In genomic region chr5:89536018-89536417, GRCm38 (mm10) we compare ENCODE assay signal across 42 mouse cellular contexts. TPM values are rescaled to one million over a fixed set of nuclear protein-coding genes. Genes with fewer than 3 reads are reported as not detected.
"Had no signal": no experiment of that assay in that cellular context is flagged by ENCODE, and none has a peak within 500 bp of the region (broad histone marks: within the 10 kb centered on the region; RNA-seq: fewer than 3 reads in every experiment).

No protein-coding gene starts in this region.

- DNase-seq: left cerebral cortex, postnatal 4 days; liver; liver, embryonic 13.5 days; liver, postnatal 0 days; lung, adult 18-20 months; lung, adult 2 months; lung, embryonic 14.5 days; lung, postnatal 10 days; lung, postnatal 14 days; lung, postnatal 36 days; lung, postnatal 4 days; midbrain, embryonic 14.5 days had no signal

- H3K27ac ChIP-seq: limb, embryonic 10.5 days; limb, embryonic 12.5 days; limb, embryonic 13.5 days; limb, embryonic 15.5 days; liver, embryonic 12.5 days; liver, embryonic 13.5 days; liver, embryonic 14.5 days; liver, embryonic 15.5 days; lung, embryonic 15.5 days; macrophage; midbrain, embryonic 10.5 days; midbrain, embryonic 12.5 days; midbrain, embryonic 13.5 days; midbrain, embryonic 15.5 days; neural tube, embryonic 12.5 days had no signal

- H3K4me1 ChIP-seq: limb, embryonic 10.5 days; limb, embryonic 12.5 days; limb, embryonic 13.5 days; limb, embryonic 15.5 days; liver, embryonic 12.5 days; liver, embryonic 13.5 days; liver, embryonic 15.5 days; lung, embryonic 15.5 days; megakaryocyte, embryonic 14.5 days; midbrain, embryonic 12.5 days; midbrain, embryonic 13.5 days; midbrain, embryonic 15.5 days; neural tube, embryonic 12.5 days had no signal

- H3K9ac ChIP-seq: limb, embryonic 12.5 days; limb, embryonic 13.5 days; limb, embryonic 15.5 days; liver, embryonic 12.5 days; liver, embryonic 13.5 days; liver, embryonic 14.5 days; liver, embryonic 15.5 days; liver, postnatal 0 days; lung, embryonic 14.5 days; lung, embryonic 15.5 days; midbrain, embryonic 12.5 days; midbrain, embryonic 13.5 days; midbrain, embryonic 15.5 days; neural tube, embryonic 12.5 days had no signal

- ATAC-seq: liver, embryonic 12.5 days; liver, postnatal 0 days; lung, postnatal 0 days; midbrain, embryonic 13.5 days; midbrain, embryonic 15.5 days; midbrain, embryonic 16.5 days had no signal

- H3K36me3 ChIP-seq: limb, embryonic 10.5 days; limb, embryonic 12.5 days; limb, embryonic 13.5 days; limb, embryonic 15.5 days; liver, embryonic 12.5 days; liver, embryonic 13.5 days; liver, embryonic 15.5 days; lung, embryonic 15.5 days; midbrain, embryonic 10.5 days; midbrain, embryonic 12.5 days; midbrain, embryonic 13.5 days; midbrain, embryonic 15.5 days; neural tube, embryonic 12.5 days had no signal

- H3K27me3 ChIP-seq: limb, embryonic 12.5 days; limb, embryonic 13.5 days; limb, embryonic 15.5 days; liver, embryonic 12.5 days; liver, embryonic 13.5 days; liver, embryonic 15.5 days; lung, embryonic 15.5 days; megakaryocyte, embryonic 14.5 days; midbrain, embryonic 12.5 days; midbrain, embryonic 13.5 days; midbrain, embryonic 15.5 days; neural tube, embryonic 12.5 days had no signal

- H3K9me3 ChIP-seq: limb, embryonic 10.5 days; limb, embryonic 12.5 days; limb, embryonic 13.5 days; limb, embryonic 15.5 days; liver, embryonic 12.5 days; liver, embryonic 13.5 days; liver, embryonic 15.5 days; lung, embryonic 15.5 days; megakaryocyte, embryonic 14.5 days; midbrain, embryonic 10.5 days; midbrain, embryonic 12.5 days; midbrain, embryonic 15.5 days; neural tube, embryonic 12.5 days had no signal

- H3K4me3 ChIP-seq: limb, embryonic 10.5 days; limb, embryonic 12.5 days; limb, embryonic 13.5 days; limb, embryonic 15.5 days; liver, embryonic 12.5 days; liver, embryonic 13.5 days; liver, embryonic 15.5 days; lung, embryonic 15.5 days; megakaryocyte, embryonic 14.5 days; midbrain, embryonic 10.5 days; midbrain, embryonic 12.5 days; midbrain, embryonic 13.5 days; midbrain, embryonic 15.5 days; myocyte; neural tube, embryonic 12.5 days had no signal

- H3K4me2 ChIP-seq: limb, embryonic 12.5 days; limb, embryonic 13.5 days; limb, embryonic 15.5 days; liver, embryonic 11.5 days; liver, embryonic 12.5 days; liver, embryonic 13.5 days; liver, embryonic 15.5 days; lung, embryonic 14.5 days; lung, embryonic 15.5 days; midbrain, embryonic 11.5 days; midbrain, embryonic 12.5 days; midbrain, embryonic 13.5 days; midbrain, embryonic 15.5 days; neural tube, embryonic 12.5 days had no signal

RNA-seq across cellular contexts. Expression of gene Npffr2, which starts 8.8 kb away (rescaled TPM):
- total RNA-seq: liver, adult 2 months; megakaryocyte progenitor cell, adult 5-6 weeks; megakaryocyte, adult 5-6 weeks; megakaryocyte-erythroid progenitor cell, adult 5-6 weeks; monocyte, adult 5-6 weeks had no signal
- polyA plus RNA-seq: limb, embryonic 11.5 days; limb, embryonic 12.5 days; limb, embryonic 14.5 days; limb, embryonic 15.5 days; liver, adult 2 months; liver, embryonic 12.5 days; liver, embryonic 13.5 days; liver, embryonic 14.5 days; liver, embryonic 15.5 days; liver, embryonic 16.5 days; liver, postnatal 0 days; lung, embryonic 15.5 days; lung, embryonic 16.5 days; macrophage; midbrain, embryonic 10.5 days; midbrain, embryonic 11.5 days; midbrain, embryonic 16.5 days; myocyte; neural tube, embryonic 11.5 days; neural tube, embryonic 12.5 days had no signal
